Mouse (Mus musculus) left cerebral cortex, adult 2 months (tissue): ENCODE measurements around the gene 2310046K23Rik. TPM values are rescaled to one million over a fixed set of nuclear protein-coding genes. Genes with fewer than 3 reads are reported as not detected.
"Not testable (repeated sequence)": the region's sequence is repeated elsewhere in the genome, so short reads cannot be mapped to it uniquely, and the experiment has no call there.

ENCODE experiments used
- DNase-seq, 2 experiments: peaks; one replicate each; pipeline ENCODE4 v3.0.0; 2021 to 2022; ENCODE audit warnings: low spot score in 2 of 2, mixed read lengths in 1 of 2; ENCODE audit errors: extremely low spot score in 1 of 2
- H3K27ac ChIP-seq: fragments of 200-600 bp; 2 replicates; pipeline ENCODE4 v1.8.1; 2022
- H3K4me3 ChIP-seq: fragments of 200-600 bp; 2 replicates; pipeline ENCODE4 v1.8.1; 2022
- CTCF ChIP-seq: fragments of 200-600 bp; IDR thresholded peaks from 2 replicates; pipeline ENCODE4 v1.8.1; 2022; ENCODE audit warnings: antibody characterized with exemption, mild to moderate bottlenecking, moderate library complexity
- intact Hi-C: fragments of 180-260 bp; cut with DNase I; formaldehyde crosslinking; loops from one replicate; pipeline ENCODE4 v1.15.1; 2025
- total RNA-seq, 2 experiments: library from RNA; stranded (reverse); gene quantifications; 2 replicates each; pipeline ENCODE4 v1.2.3; 2021

Gene 2310046K23Rik
- total RNA-seq, 2 experiments from 2014 or later: not detected

DNA sequence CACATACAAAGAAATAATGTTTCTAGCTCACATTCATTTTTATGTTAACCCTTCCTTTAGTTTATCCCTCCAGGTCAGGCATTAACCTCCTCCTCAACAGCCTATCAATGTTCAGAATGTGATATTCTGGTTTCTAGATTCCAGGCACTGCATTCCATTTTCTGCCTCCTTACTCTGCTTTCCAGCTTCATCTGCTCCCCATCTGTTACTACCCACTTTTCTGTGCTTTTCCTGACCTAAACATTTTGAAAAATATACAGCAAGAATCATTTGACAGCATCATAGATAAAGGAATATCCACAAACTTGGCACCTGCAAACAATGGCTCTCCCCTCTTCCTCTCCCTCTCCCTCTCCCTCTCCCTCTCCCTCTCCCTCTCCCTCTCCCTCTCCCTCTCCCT is 30.8 kb downstream of the 2310046K23Rik start:
- H3K27ac ChIP-seq: no peak overlapping the region

DNA sequence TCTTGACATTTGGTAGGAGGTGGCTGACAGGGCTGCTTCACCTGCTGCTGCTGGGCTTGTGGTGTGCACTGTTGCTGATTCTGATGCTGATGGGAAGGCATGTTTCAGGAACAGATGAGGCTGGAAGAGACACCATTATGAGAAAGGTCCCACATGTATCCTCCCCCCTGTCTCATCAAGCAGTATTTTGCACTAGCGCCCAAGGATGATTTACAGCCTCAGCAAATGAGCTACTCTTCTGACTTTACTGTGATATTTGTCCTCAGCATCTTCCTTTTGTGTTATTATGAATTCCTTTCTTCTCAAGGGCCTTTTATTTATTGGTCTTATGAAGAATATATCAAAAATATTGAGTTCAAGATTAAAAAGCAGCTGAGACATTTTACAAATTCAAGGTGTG is 33.9 kb downstream of the 2310046K23Rik start, which contains the start of gene Sprr4:
Gene Sprr4 (minus strand): TSS at position 101 of the 400 bp plus-strand sequence.
- H3K4me3 ChIP-seq: no peak within 1 kb of the TSS
- DNase-seq: no peak
- intact Hi-C loops: no loop called here
- TF ChIP-seq CTCF: no peak
- H3K27ac ChIP-seq: no peak within 1 kb of the TSS

More for the DNA sequence above, 30.8 kb downstream of the 2310046K23Rik start:
- no peak for DNase-seq
- no peak overlapping the region for H3K4me3 ChIP-seq
- no peak for TF ChIP-seq CTCF
- intact Hi-C loops: no loop called here

DNA sequence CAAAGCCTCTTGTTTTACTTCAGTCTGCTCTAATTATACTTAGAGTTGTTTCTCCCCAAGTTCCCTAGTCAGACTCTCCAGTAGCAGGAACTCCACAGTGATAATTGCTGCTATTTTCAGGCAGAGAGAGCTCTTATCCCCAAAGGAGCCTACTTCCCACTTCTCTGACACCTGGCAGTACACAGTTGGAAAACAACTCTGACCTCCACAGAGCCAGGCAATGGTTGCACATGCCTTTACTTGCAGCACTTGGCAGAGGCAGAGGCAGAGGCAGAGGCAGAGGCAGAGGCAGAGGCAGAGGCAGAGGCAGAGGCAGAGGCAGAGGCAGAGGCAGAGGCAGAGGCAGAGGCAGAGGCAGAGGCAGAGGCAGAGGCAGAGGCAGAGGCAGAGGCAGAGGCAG is 44.0 kb downstream of the 2310046K23Rik start:
- H3K27ac ChIP-seq, DNase-seq, intact Hi-C loops, H3K4me3 ChIP-seq: not testable (repeated sequence)

DNA sequence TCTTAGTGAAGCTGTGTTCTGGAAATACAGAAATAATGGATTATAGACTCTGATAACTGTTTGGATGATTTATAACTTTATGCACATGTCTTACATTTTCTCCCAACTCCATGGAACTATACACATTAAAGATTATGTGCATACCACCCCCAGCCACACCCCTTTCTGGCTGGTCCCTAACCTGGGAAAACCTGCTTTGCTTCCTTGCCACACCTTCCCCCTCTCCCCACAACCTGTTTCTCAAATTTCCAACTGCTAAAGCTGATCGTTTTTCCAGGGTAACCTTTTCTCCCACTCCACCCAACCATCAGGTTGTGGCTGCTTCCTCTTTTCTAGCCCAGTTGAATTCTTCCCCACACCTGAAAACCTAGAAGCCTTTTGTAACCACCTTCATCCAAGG is 48.0 kb downstream of the 2310046K23Rik start:
- no peak for TF ChIP-seq CTCF
- intact Hi-C loops: no loop called here
- H3K27ac ChIP-seq: no peak overlapping the region
- no peak overlapping the region for H3K4me3 ChIP-seq
- DNase-seq: no peak

DNA sequence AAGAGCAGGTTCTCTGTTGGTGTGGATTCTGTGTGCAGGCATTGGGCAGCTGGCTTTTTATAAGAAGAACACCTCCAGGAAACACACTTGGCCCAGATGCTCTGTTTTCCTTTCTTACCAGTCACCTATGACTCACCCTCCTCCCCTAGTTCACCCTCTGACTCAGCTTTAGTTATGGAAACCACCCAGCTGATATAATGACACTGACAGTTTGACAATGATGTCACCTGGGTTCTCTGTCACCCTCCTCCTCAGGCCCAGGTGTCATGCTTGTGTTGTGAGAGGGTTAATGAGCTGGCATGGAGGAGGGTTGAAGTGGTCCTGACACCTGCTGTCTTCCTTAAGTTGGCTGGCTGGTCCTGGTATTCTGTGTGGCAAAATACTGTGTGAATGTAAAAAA is 48.4 kb downstream of the 2310046K23Rik start, which contains the start of gene Sprr1a:
Gene Sprr1a (minus strand): TSS at position 33 of the 400 bp plus-strand sequence.
- no peak for TF ChIP-seq CTCF

More for the DNA sequence above, 48.4 kb downstream of the 2310046K23Rik start, which contains the start of gene Sprr1a:
- H3K27ac ChIP-seq: no peak within 1 kb of the TSS
- intact Hi-C loops: no loop called here
- no peak for DNase-seq
- H3K4me3 ChIP-seq: no peak within 1 kb of the TSS

Other genes starting within 250 kb of the 2310046K23Rik start
- gene Sprr2a3, start 249.1 kb downstream of the 2310046K23Rik start, total RNA-seq: not detected
- not detected for gene Sprr2b, start 217.9 kb downstream of the 2310046K23Rik start, total RNA-seq
- gene Sprr2d, start 195.4 kb downstream of the 2310046K23Rik start, total RNA-seq: not detected
- gene Sprr2e, start 182.4 kb downstream of the 2310046K23Rik start, total RNA-seq: not detected
- gene Sprr2f, start 169.3 kb downstream of the 2310046K23Rik start, total RNA-seq: not detected
- not detected for gene Sprr2h, start 148.8 kb downstream of the 2310046K23Rik start, total RNA-seq
- gene Sprr2i, start 126.5 kb downstream of the 2310046K23Rik start, total RNA-seq: not detected
- not detected for gene Sprr2j-ps, start 116.4 kb downstream of the 2310046K23Rik start, total RNA-seq
- gene Gm9774, start 105.1 kb downstream of the 2310046K23Rik start, total RNA-seq: 1 to 10 TPM in 1 of 2 experiments, under 1 TPM in 1; 0.98 to 3.2 TPM
- not detected for gene Sprr2k, start 101.9 kb downstream of the 2310046K23Rik start, total RNA-seq
- gene Sprr1b, start 95.7 kb downstream of the 2310046K23Rik start, total RNA-seq: not detected
- gene Sprr3, start 75.8 kb downstream of the 2310046K23Rik start, total RNA-seq: not detected
- not detected for gene Sprr1a, start 48.6 kb downstream of the 2310046K23Rik start, total RNA-seq
- not detected for gene Sprr4, start 34.0 kb downstream of the 2310046K23Rik start, total RNA-seq
- not detected for gene Ivl, start 39.2 kb upstream of the 2310046K23Rik start, total RNA-seq
- not detected for gene Smcp, start 54.5 kb upstream of the 2310046K23Rik start, total RNA-seq
- not detected for gene 2210017I01Rik, start 73.0 kb upstream of the 2310046K23Rik start, total RNA-seq
- not detected for gene Lce6a, start 87.1 kb upstream of the 2310046K23Rik start, total RNA-seq
- not detected for gene Lce1a1, start 113.8 kb upstream of the 2310046K23Rik start, total RNA-seq
- not detected for gene Lce1b, start 122.4 kb upstream of the 2310046K23Rik start, total RNA-seq
- gene Lce1a2, start 135.8 kb upstream of the 2310046K23Rik start, total RNA-seq: not detected
- gene Lce1c, start 144.7 kb upstream of the 2310046K23Rik start, total RNA-seq: not detected
- gene Lce1d, start 152.7 kb upstream of the 2310046K23Rik start, total RNA-seq: not detected
- not detected for gene Lce1e, start 174.6 kb upstream of the 2310046K23Rik start, total RNA-seq
- not detected for gene Lce1f, start 185.8 kb upstream of the 2310046K23Rik start, total RNA-seq
- not detected for gene Gm38119, start 204.6 kb upstream of the 2310046K23Rik start, total RNA-seq
- not detected for gene Lce1g, start 217.8 kb upstream of the 2310046K23Rik start, total RNA-seq
- not detected for gene Lce1h, start 230.6 kb upstream of the 2310046K23Rik start, total RNA-seq
- not detected for gene Lce1i, start 244.4 kb upstream of the 2310046K23Rik start, total RNA-seq